Mouse (Mus musculus): Measurements from ENCODE around the gene Tsfm.
"Not testable (repeated sequence)": the region's sequence is repeated elsewhere in the genome, so short reads cannot be mapped to it uniquely, and the experiment has no call there.

Tsfm gene

GRCm38 (mm10) chr10:127030336-127031296 lies at the start of gene Tsfm:
TSS of gene Tsfm (minus strand) at chr10:127030840.
- DNase-seq (ENCODE audit: low spot score in 2 of 2), result peak; percentile 92 to 93

DNA sequence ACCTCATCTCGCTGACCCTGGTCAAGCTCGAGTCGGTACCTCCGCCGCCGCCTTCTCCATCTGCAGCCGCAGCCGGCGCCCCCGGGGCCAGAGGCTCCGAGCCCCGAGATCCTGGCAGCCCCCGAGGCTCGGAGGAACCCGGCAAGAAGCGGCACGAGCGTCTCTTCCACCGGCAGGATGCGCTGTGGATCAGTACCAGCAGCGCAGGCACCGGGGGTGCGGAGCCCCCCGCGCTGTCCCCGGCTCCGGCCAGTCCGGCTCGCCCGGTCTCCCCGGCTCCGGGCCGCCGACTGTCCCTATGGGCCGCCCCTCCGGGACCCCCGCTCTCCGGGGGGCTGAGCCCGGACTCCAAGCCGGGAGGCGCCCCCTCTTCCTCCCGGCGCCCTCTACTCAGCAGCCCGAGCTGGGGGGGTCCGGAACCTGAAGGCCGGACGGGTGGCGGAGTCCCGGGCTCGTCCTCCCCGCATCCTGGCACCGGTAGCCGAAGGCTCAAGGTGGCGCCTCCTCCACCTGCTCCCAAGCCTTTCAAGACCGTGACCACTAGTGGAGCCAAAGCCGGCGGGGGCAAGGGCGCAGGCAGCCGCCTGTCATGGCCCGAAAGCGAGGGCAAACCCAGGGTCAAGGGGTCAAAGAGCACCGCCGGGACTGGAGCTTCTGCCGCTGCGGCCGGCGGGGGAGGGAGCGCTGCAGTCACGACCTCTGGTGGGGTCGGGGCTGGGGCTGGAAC lies 49.2 kb upstream of the Tsfm start:
- DNase-seq (ENCODE audit: low spot score in 2 of 2), result no peak

DNA sequence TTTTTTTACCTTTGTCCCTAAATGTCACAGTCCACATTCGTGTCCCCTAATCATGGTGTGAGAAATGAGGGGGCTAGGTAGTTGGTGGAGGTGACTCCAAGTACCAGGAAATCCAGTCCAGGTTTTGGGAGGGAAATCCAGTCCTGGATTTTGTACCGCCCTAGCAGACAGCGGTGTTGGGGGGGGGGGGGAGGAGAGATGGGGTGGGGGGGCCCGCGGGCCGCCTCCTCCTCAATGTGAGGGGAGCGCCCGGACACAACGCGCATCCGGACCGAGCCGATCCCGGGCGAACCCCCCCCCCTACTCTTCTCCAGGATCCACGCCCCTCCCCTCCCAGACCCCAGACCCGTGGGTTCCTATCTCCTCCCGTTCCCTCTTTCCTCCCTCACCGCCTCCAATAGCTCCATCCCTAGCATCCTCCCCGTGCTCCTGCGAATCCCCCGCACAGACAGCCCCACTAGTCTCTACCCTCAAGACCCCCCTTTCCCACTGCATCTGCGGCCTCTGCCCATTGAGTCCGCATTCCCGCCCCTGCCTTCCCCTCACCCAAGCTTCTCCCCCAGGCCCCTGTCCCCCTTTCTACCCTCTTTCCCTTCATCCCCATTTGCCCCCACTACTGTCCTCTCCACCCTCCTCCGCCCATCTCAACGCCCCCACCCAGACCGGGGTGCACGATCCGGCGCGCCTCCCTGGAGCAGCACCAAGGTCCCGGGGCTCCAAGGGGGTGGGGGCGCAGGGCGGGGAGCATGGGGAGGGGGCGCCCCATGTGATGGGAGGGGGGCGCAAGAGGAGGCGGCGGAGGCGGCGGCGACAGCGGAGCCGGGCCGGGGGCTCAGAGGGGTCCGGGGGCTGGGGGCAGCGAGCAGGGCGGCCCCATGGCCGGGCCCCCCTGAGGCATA lies 48.3 kb upstream of the Tsfm start:
- peak in 1 of 2 experiments; percentile 75 for DNase-seq (ENCODE audit: low spot score in 2 of 2)

DNA sequence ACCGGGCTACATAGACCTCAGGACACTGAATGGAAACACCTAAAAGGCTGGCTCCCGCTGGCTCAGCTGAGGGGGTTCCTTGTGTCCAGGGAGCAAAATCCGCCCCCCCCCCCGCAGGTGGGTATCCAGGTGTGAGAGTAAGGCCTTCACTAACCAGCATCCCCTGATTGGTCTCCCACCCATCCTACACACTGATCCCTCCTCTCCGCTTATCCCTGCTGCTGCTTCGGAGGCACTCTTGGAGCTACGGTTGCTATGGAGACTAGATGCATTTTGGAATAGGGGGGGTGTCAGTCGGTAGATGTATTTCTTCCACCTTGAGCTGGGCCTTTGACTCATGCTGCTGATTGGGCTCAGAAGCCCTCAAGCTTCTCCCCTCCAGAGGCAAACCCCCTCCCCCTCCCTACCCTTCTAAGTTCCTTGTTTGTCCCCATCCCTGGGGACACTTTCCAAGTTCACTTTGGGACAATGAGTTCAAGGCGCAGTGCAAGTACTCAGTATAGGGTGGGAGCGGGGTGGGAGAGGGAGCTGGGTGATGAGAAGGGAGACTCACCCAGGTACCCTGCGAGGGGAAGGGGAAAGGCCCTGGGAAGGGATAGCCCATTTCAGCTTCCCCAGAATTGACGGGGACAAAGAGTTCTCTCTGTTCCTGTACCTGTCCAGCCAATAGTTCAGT lies 47.5 kb upstream of the Tsfm start:
- DNase-seq (ENCODE audit: low spot score in 2 of 2), result peak in 1 of 2 experiments; percentile 66

GRCm38 (mm10) chr10:127077515-127077914 lies 46.9 kb upstream of the Tsfm start:
- peak in 1 of 2 experiments; percentile 51 for DNase-seq (ENCODE audit: low spot score in 2 of 2)

GRCm38 (mm10) chr10:127076082-127076481 lies 45.4 kb upstream of the Tsfm start:
- DNase-seq (ENCODE audit: low spot score in 2 of 2), result no peak

- no peak for DNase-seq (ENCODE audit: low spot score in 2 of 2)
These were observed 45.0 kb upstream of the Tsfm start for GRCm38 (mm10) chr10:127075651-127076050.

DNA sequence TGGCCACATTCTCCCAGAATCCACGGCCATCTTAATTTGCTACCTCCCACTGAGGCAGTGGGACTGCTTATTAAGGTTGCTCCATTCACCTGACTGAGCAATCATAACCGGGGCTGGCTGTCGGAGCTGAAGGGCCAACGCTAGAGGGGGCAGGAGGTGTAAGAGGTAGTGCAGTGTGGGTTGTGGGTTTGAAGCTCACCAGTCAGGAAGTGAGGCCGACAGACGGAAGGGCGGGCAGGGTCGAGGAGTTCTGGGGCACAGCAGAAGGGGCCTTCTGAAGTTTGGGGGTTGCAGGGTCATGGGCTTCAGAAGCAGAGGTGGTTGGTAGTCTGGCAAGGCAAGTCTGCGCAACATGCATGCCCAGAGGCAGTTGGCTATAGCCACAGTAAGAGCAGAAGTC lies 44.4 kb upstream of the Tsfm start, which contains the start of gene Agap2:
Agap2 (plus strand) TSS at position 205 of the 400 bp plus-strand sequence.
- DNase-seq (ENCODE audit: low spot score in 2 of 2), result no peak

GRCm38 (mm10) chr10:127073981-127074380 lies 43.3 kb upstream of the Tsfm start:
- DNase-seq (ENCODE audit: low spot score in 2 of 2), result no peak

- DNase-seq (ENCODE audit: low spot score in 2 of 2), result not testable (repeated sequence)
These were observed 42.3 kb upstream of the Tsfm start for GRCm38 (mm10) chr10:127072969-127073368.

DNA sequence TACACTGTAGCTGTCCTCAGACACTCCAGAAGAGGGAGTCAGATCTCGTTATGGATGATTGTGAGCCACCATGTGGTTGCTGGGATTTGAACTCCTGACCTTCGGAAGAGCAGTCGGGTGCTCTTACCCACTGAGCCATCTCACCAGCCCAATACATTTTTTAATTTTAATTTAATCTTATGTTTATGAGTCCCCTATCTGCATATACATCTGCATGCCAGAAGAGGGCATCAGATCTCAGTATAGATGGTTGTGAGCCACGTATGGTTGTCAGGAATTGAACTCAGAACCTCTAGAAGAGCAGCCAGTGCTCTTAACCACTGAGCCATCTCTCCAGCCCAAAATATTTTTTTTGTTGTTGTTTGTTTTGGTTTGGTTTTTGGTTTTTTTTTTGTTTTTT lies 41.6 kb upstream of the Tsfm start:
- not testable (repeated sequence) for DNase-seq (ENCODE audit: low spot score in 2 of 2)

DNA sequence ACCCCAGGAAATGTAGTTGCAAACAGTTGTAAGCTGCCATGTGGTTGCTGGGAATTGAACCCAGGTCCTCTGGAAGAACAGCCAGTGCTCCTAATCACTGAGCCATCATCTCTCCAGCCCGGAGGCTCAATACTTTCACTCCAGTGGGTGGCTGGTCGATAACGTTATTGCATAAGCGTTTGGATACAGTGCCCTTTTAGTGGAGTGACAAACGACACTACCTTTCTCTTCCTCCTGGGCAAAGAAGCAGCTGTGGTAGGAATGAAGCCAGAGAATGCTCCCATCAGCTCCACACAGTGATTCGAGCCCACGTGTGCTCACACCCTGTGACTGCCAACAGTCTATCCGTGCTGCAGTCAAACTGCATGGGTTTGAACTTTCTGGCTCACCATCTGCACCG lies 40.6 kb upstream of the Tsfm start:
- no peak for DNase-seq (ENCODE audit: low spot score in 2 of 2)

GRCm38 (mm10) chr10:127070190-127071121 lies 39.8 kb upstream of the Tsfm start, which contains the start of gene Tspan31:
TSS of gene Tspan31 (minus strand) at chr10:127070264.
- DNase-seq (ENCODE audit: low spot score in 2 of 2), result peak; percentile 93 to 96

DNA sequence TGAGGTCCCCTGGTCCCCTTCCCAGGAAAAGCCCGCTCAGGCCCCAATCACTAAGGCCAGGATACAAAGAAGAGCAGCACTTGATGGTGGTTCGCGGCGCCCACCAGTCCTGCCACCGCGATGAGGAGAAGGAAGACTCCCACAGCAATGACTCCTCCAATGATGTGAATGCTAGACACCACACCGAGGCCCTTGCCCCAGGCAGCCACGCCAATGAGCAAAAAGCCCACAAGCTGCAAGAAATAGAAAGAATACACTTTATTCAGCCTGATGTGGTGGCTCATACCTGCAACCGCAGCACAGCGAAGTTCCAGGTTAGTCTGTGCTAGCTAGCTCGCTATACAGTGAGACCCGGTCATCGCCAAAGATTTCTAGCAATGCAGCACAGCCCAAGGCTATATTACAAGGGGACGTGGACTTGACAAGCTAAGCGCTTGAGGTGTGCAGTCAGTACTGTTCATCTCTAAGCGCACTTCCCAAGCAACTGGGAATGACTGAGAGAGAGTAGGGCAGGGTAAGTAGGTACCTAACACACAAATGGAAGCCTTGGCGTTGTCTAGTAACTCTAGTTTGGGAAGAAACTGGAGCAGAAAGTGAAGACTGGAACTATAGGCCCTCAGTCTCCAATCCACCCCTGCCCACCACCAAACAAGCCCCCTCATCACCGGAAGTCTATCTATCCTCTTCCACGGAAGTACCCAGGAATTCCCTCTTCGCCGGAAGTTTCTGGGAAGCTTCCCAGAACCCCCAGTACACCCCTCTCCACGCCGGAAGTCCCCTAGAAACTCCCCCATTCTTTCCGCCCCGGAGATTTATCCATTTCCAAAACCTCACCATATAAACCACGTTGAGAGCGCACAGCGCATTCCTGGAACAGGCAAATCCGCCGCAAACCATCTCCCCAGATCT lies 38.9 kb upstream of the Tsfm start:
- no peak for DNase-seq (ENCODE audit: low spot score in 2 of 2)

- no peak for DNase-seq (ENCODE audit: low spot score in 2 of 2)
These were observed 37.9 kb upstream of the Tsfm start for GRCm38 (mm10) chr10:127068360-127069038.

- no peak for DNase-seq (ENCODE audit: low spot score in 2 of 2)
These were observed 35.9 kb upstream of the Tsfm start for GRCm38 (mm10) chr10:127066519-127067018.

DNA sequence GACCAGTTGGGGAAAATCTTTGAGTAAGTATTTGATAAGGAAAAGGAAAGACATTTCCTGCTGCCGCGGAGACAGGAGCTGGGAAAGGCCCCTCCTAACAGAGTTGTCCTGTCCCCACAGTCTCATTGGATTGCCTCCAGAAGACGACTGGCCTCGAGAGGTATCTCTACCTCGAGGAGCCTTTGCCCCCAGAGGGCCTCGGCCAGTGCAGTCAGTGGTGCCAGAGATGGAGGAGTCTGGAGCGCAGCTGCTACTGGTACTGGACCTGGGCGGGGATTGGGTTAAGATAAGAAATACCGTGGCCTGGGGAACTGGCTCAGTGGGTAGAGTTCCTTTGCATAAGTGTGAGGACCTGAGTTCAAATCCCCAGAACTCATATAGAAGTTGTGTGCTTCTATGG lies 35.3 kb upstream of the Tsfm start:
- no peak for DNase-seq (ENCODE audit: low spot score in 2 of 2)

All from frontal cortex, postnatal 36 days (tissue).